Mouse (Mus musculus) liver, embryonic 11.5 days (tissue): ENCODE data around the gene Adnp. TPM values are rescaled to one million over a fixed set of nuclear protein-coding genes. Genes with fewer than 3 reads are reported as not detected.

ENCODE experiments used
- ATAC-seq: fragments of 200-750 bp; cut with Nextera tagmentation; replicated peaks from 2 replicates; pipeline ENCODE4 v1.8.0; 2017; ENCODE audit warnings: moderate number of reproducible peaks, mild to moderate bottlenecking, moderate TSS enrichment, moderate library complexity; ENCODE audit not compliant: low FRiP score
- DNase-seq: peaks from one replicate; pipeline ENCODE4 v3.0.0-alpha.2; 2017; ENCODE audit warnings: low spot score
- H3K27ac ChIP-seq: fragments of 300-500 bp; sonication (generic); 2 replicates; pipeline ENCODE4 v1.5.1; 2014; ENCODE audit warnings: mild to moderate bottlenecking, low read depth, low read length, control low read depth
- H3K27me3 ChIP-seq: fragments of 300-500 bp; sonication (generic); replicated peaks from 2 replicates; pipeline ENCODE4 v1.6.1; 2014; ENCODE audit warnings: low read length, mixed read lengths; ENCODE audit not compliant: control insufficient read depth, insufficient read depth
- H3K36me3 ChIP-seq: fragments of 300-500 bp; sonication (generic); 2 replicates; pipeline ENCODE4 v1.6.1; 2014; ENCODE audit warnings: mild to moderate bottlenecking, low read length, moderate library complexity, mixed read lengths; ENCODE audit not compliant: control insufficient read depth, insufficient read depth
- H3K4me1 ChIP-seq: fragments of 300-500 bp; sonication (generic); replicated peaks from 2 replicates; pipeline ENCODE4 v1.6.1; 2014; ENCODE audit warnings: low read length, mixed read lengths; ENCODE audit not compliant: control insufficient read depth, insufficient read depth
- H3K4me2 ChIP-seq: fragments of 300-500 bp; sonication (generic); 2 replicates; pipeline ENCODE4 v1.6.1; 2014; ENCODE audit warnings: mild to moderate bottlenecking, control low read depth, moderate library complexity
- H3K4me3 ChIP-seq: fragments of 300-500 bp; sonication (generic); 2 replicates; pipeline ENCODE4 v1.5.1; 2014; ENCODE audit warnings: low read depth, low read length, control low read depth
- H3K9ac ChIP-seq: fragments of 300-500 bp; sonication (generic); 2 replicates; pipeline ENCODE4 v1.6.1; 2014; ENCODE audit warnings: low read depth, low read length, control low read depth
- H3K9me3 ChIP-seq: fragments of 300-500 bp; sonication (generic); 2 replicates; pipeline ENCODE4 v1.6.1; 2016; ENCODE audit warnings: low read length, inconsistent platforms, mixed read lengths; ENCODE audit not compliant: control insufficient read depth
- WGBS: fragments of 180-500 bp; shearing (Covaris S2); extraction: QIAGEN DNeasy Blood & Tissue Kit; methylation state at CpG from one replicate; pipeline ENCODE4 v1.1.7; 2014; 5-methylcytosine and 5-hydroxymethylcytosine counted together
- polyA plus RNA-seq: library from polyadenylated mRNA; unstranded; fragments of >200 nt; fragmentation: Nextera tagmentation; extraction: Ambion mirVana; gene quantifications from 2 replicates; pipeline ENCODE4 v1.2.1, GENCODE M21; 2014

Gene Adnp
- polyA plus RNA-seq, 1 experiment from 2014 or later: 5.3 TPM

- ATAC-seq (no peak), DNase-seq (no peak)
- Histone ChIP-seq H3K4me3 (no peak overlapping the region), H3K27me3 (no peaks in the 10 kb centered on the region), H3K9ac (no peak overlapping the region), H3K27ac (no peak overlapping the region), H3K9me3 (no peaks in the 10 kb centered on the region), H3K36me3 (peaks cover 58% of the 10 kb centered on the region), H3K4me2 (no peak overlapping the region), H3K4me1 (peaks cover 6% of the 10 kb centered on the region)
- WGBS: 87% methylated on average over 6 of the region's 6 CpGs
These were observed 16.4 kb upstream of the Adnp start for GRCm38 (mm10) chr2:168223326-168223725.

GRCm38 (mm10) chr2:168213788-168214397 is 7.0 kb upstream of the Adnp start:
- H3K9me3 ChIP-seq: no peaks in the 10 kb centered on the region
- WGBS: 70% methylated on average over 5 of the region's 5 CpGs
- no peak overlapping the region for H3K4me2 ChIP-seq
- H3K27ac ChIP-seq: no peak overlapping the region
- ATAC-seq: no peak
- H3K4me3 ChIP-seq: no peak overlapping the region
- no peak overlapping the region for H3K9ac ChIP-seq
- peaks cover 52% of the 10 kb centered on the region for H3K36me3 ChIP-seq
- no peak for DNase-seq
- no peaks in the 10 kb centered on the region for H3K4me1 ChIP-seq
- no peaks in the 10 kb centered on the region for H3K27me3 ChIP-seq

- peak overlapping the region; percentile 62 for H3K9ac ChIP-seq
- 81% methylated on average over 3 of the region's 3 CpGs for WGBS
- ATAC-seq (no peak), DNase-seq (no peak)
- H3K4me3 ChIP-seq: peak overlapping the region; percentile 99; the same call in 1 of the 2 replicates
- no peaks in the 10 kb centered on the region for H3K27me3 ChIP-seq
- H3K4me2 ChIP-seq: peak overlapping the region; percentile 88
- peaks cover 35% of the 10 kb centered on the region for H3K36me3 ChIP-seq
- H3K27ac ChIP-seq: peak overlapping the region; percentile 99
- no peaks in the 10 kb centered on the region for H3K9me3 ChIP-seq
- peaks cover 15% of the 10 kb centered on the region for H3K4me1 ChIP-seq
These were observed 971 bp upstream of the Adnp start for GRCm38 (mm10) chr2:168207883-168208282.

- Histone ChIP-seq H3K27me3 (no peaks in the 10 kb centered on the region), H3K4me3 (peak overlapping the region; percentile 99), H3K9ac (peak overlapping the region; percentile 100), H3K4me2 (peak overlapping the region; percentile 88), H3K9me3 (no peaks in the 10 kb centered on the region), H3K36me3 (peaks cover 22% of the 10 kb centered on the region), H3K4me1 (peaks cover 21% of the 10 kb centered on the region), H3K27ac (peak overlapping the region; percentile 99)
- ATAC-seq (peak; percentile 9), DNase-seq (peak; percentile 54)
- WGBS: under 1% methylated on average over 44 of the region's 49 CpGs
These were observed 956 bp downstream of the Adnp start for GRCm38 (mm10) chr2:168205681-168206631.

DNA sequence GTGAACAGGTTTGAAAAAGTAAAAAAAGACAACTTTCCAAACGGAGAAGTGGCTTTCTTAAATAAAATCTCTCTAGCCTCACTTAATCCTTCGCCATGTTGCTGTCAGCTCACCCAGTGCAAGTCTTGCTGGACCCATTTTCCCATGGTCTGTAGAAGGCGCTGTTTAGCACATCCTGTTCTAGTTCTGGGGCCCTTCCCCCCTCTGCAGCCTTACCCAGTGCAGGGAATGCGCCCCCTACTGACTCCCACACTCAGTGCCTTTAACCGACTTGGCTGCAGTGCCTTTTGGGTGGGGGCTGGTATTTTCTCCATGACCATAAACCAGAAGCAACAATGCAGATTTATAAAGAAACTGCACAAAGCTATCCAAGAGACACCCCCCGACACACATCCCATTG is 1.6 kb downstream of the Adnp start:
- Histone ChIP-seq H3K27me3 (no peaks in the 10 kb centered on the region), H3K36me3 (peaks cover 20% of the 10 kb centered on the region), H3K4me3 (peak overlapping the region; percentile 99), H3K9ac (peak overlapping the region; percentile 100), H3K4me1 (peaks cover 28% of the 10 kb centered on the region), H3K4me2 (peak overlapping the region; percentile 88), H3K9me3 (no peaks in the 10 kb centered on the region), H3K27ac (peak overlapping the region; percentile 99; the same call in 1 of the 2 replicates)
- ATAC-seq (peak; percentile 57), DNase-seq (peak; percentile 87)
- 7% methylated on average over 6 of the region's 6 CpGs for WGBS

DNA sequence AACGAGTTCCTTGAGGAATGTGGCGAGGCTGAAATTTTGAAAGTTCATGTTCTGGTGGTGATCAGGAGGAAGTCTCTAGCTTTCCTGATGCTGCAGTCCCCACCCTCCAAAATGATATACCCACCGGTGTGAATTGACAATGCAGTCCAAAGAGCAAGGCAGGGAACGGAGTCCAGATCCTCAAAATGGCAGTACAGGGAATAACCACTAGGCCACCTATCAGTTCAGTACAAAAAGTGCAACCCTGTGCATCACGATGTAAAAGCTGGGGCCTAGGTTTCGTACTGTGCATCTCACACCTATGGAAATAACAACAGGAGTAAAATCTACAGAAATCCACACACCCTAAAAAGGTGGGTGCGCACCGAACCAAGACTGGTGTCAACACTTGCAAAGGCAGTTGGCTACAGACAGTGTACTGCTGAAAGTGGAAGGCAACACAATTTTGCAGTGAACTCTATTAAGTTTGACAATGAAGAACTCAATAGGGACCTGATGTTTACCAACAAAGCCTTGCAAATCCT is 2.4 kb downstream of the Adnp start:
- Histone ChIP-seq H3K36me3 (peaks cover 21% of the 10 kb centered on the region), H3K27me3 (no peaks in the 10 kb centered on the region), H3K9me3 (no peaks in the 10 kb centered on the region), H3K4me2 (peak overlapping the region; percentile 88), H3K9ac (no peak overlapping the region), H3K27ac (no peak overlapping the region), H3K4me1 (peaks cover 33% of the 10 kb centered on the region), H3K4me3 (peak overlapping the region; percentile 99)
- WGBS: 85% methylated on average over 8 of the region's 8 CpGs
- no peak for ATAC-seq
- DNase-seq: no peak

- Histone ChIP-seq H3K4me1 (peaks cover 46% of the 10 kb centered on the region), H3K4me3 (no peak overlapping the region), H3K27ac (no peak overlapping the region), H3K4me2 (no peak overlapping the region), H3K27me3 (no peaks in the 10 kb centered on the region), H3K9ac (no peak overlapping the region), H3K9me3 (no peaks in the 10 kb centered on the region), H3K36me3 (peaks cover 23% of the 10 kb centered on the region)
- DNase-seq: no peak
- 67% methylated on average over 5 of the region's 5 CpGs for WGBS
- no peak for ATAC-seq
These were observed 6.8 kb downstream of the Adnp start for GRCm38 (mm10) chr2:168200014-168200691.

DNA sequence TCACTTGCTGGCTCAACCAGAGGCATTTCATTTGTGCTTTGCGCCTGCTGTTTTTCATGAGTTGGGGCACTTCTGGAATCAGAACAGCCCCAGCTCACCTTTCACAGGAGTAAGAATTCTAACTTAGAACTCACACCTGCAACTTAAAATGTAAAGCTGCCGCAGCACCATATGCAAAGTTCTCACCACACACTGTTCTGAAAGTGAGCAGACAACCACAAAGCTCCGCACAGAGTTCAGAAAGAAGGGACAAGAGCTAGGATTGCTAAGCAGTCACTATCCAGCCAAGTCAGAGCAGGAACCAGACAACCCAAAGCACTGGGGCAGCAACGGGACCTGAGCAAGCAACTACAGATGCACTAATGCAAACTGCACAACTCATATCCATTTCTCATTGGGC is 7.4 kb downstream of the Adnp start:
- H3K27ac ChIP-seq: no peak overlapping the region
- peaks cover 20% of the 10 kb centered on the region for H3K36me3 ChIP-seq
- no peaks in the 10 kb centered on the region for H3K27me3 ChIP-seq
- no peak overlapping the region for H3K9ac ChIP-seq
- H3K4me1 ChIP-seq: peaks cover 43% of the 10 kb centered on the region
- no peak overlapping the region for H3K4me2 ChIP-seq
- no peaks in the 10 kb centered on the region for H3K9me3 ChIP-seq
- DNase-seq (no peak), ATAC-seq (no peak)
- 86% methylated on average over 4 of the region's 4 CpGs for WGBS
- H3K4me3 ChIP-seq: no peak overlapping the region
